Mouse (Mus musculus) ES-Bruce4 (cell line): ENCODE results near the gene Sgk1. TPM values are rescaled to one million over a fixed set of nuclear protein-coding genes. Genes with fewer than 3 reads are reported as not detected.
"Not testable (repeated sequence)": the region's sequence is repeated elsewhere in the genome, so short reads cannot be mapped to it uniquely, and the experiment has no call there.

Source experiments
- H3K27ac ChIP-seq: 2 replicates; pipeline ENCODE4 v1.5.1; 2012; ENCODE audit warnings: low read length, inconsistent platforms; ENCODE audit not compliant: insufficient read depth
- H3K27me3 ChIP-seq: 2 replicates; pipeline ENCODE4 v1.6.1; 2012; ENCODE audit warnings: mild to moderate bottlenecking, low read length, inconsistent platforms; ENCODE audit not compliant: control insufficient read depth, poor library complexity, insufficient read depth, severe bottlenecking
- H3K36me3 ChIP-seq: 2 replicates; pipeline ENCODE4 v1.6.1; 2012; ENCODE audit warnings: inconsistent platforms, mild to moderate bottlenecking, low read length, moderate library complexity; ENCODE audit not compliant: control insufficient read depth, poor library complexity, insufficient read depth, severe bottlenecking
- H3K4me1 ChIP-seq: one replicate; pipeline ENCODE4 v1.8.1; 2011; ENCODE audit warnings: low read length; ENCODE audit not compliant: control insufficient read depth, insufficient read depth
- H3K4me3 ChIP-seq: 2 replicates; pipeline ENCODE4 v1.5.1; 2011; ENCODE audit warnings: low read depth, mild to moderate bottlenecking, low read length
- H3K9ac ChIP-seq: 2 replicates; pipeline ENCODE4 v1.6.1; 2012; ENCODE audit warnings: low read depth, mild to moderate bottlenecking, inconsistent platforms; ENCODE audit not compliant: poor library complexity, severe bottlenecking
- H3K9me3 ChIP-seq: replicated peaks from 2 replicates; pipeline ENCODE4 v1.6.1; 2012; ENCODE audit warnings: mild to moderate bottlenecking, low read length, inconsistent platforms; ENCODE audit not compliant: control insufficient read depth, poor library complexity, insufficient read depth, severe bottlenecking
- CTCF ChIP-seq: IDR thresholded peaks from one replicate; pipeline ENCODE4 v1.8.1; 2011; ENCODE audit warnings: low read depth, low read length
- EP300 ChIP-seq: IDR thresholded peaks from 2 replicates; pipeline ENCODE4 v1.6.1; 2011; ENCODE audit warnings: low read depth, low read length; ENCODE audit not compliant: insufficient read depth
- POLR2A ChIP-seq: IDR thresholded peaks from one replicate; pipeline ENCODE4 v1.8.1; 2011; ENCODE audit warnings: low read length; ENCODE audit not compliant: insufficient read depth
- polyA plus RNA-seq: library from polyadenylated mRNA; stranded (reverse); fragments of >200 nt; gene quantifications from 2 replicates; pipeline ENCODE4 v1.2.4, GENCODE M21; 2011; ENCODE audit warnings: low read depth; ENCODE audit not compliant: missing spikeins, insufficient read depth, insufficient read length

Sgk1 gene
- polyA plus RNA-seq, 1 experiment = 386 TPM

DNA sequence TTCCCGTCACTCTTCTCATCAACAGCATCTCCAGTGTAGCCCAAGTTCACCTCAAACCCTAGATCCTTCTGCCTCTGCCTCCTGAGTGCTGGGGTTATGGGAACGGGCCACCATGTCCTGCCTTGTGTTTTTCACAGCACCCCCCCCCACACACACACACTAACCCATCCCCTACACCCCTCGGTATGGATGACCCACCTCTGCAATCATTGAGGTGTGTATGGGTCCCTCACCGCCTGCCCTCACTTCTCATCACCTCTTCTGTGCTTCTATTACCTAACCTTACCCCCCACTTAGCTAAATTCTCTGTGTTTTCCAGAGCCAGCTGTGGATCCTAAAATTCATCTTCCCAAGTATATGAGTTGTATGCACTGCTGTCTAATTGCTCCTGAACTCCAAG, 16.4 kb downstream of the Sgk1 start:
- no peak for TF ChIP-seq EP300
- no peak for TF ChIP-seq CTCF
- TF ChIP-seq POLR2A = no peak
- no peaks in the 10 kb centered on the region for H3K27me3 ChIP-seq
- no peak overlapping the region for H3K9ac ChIP-seq
- H3K4me3 ChIP-seq = no peak overlapping the region
- no peaks in the 10 kb centered on the region for H3K9me3 ChIP-seq
- H3K36me3 ChIP-seq = no peaks in the 10 kb centered on the region
- no peaks in the 10 kb centered on the region for H3K4me1 ChIP-seq
- H3K27ac ChIP-seq = no peak overlapping the region

- H3K4me1 ChIP-seq, H3K9ac ChIP-seq, H3K9me3 ChIP-seq, H3K36me3 ChIP-seq, H3K27ac ChIP-seq, H3K27me3 ChIP-seq: not testable (repeated sequence)
- H3K4me3 ChIP-seq = peak overlapping the region; percentile 2; the same call in 1 of the 2 replicates
These were observed 16.9 kb downstream of the Sgk1 start for GRCm38 (mm10) chr10:21898851-21899250.

DNA sequence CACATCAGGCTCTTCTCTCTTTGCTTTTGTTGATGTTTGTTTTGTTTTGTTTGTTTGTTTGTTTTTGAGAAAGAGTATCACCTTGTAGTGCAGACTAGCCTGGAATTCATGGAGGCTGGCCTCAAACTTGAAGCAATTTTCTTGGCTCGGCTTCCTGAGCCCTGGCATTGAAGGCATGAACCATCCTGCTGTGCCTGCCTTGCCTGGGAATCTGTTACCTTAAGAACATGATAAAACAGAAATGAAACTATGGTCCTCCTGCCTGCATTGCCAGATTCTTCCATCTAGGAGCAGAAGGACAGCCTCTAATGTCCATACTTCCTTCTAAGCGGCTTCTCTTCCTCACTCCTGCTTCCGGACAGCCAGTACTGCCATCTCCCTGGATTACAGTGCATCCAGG, 17.4 kb downstream of the Sgk1 start:
- H3K27ac ChIP-seq = no peak overlapping the region
- no peak for TF ChIP-seq POLR2A
- no peak for TF ChIP-seq EP300
- no peak for TF ChIP-seq CTCF
- no peaks in the 10 kb centered on the region for H3K36me3 ChIP-seq

DNA sequence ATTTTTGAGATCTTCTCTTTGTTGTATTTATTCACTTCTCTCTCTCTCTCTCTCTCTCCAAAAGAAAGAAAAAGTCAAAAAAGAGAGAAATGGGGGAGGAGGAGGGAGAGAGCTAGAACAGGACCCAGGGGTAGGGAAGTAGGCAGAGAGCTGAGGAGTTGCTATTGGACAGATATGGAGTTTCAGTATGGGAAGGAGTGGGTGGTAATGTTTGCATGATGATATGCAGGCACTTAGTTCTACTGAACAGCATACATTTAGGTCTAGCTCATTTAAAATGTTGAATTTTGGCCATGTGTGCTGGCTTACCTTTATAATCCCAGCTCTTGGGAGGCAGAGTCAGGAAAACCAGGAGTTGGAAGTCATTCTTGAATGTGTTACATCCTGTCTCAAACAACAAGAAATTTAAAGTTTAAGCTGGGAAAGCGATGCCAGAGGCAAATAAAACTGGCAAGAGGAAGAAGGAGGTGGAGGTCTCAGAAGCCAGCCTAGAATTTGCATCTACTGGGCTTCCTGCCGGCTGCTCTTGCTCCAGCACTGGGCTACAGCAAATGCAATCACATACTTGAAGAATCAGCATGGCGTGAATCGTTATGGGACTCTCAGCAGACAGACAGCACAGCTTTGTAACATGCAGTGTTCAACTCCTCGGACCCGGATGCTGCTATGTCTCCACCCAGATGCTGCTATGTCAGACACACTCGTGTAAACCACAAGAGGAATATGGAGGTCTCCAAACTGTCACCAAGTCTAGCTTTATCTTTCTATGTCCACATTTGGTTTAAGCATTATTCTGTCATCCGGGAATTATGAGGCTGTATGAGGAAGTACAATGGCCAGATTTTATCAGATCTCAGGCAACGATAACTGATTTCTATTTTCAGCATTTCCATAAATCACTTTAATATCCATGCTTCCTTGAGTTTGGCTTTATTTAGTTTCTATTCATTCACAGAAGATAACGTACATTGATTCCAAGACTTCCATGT, 20.5 kb downstream of the Sgk1 start:
- H3K4me3 ChIP-seq = no peak overlapping the region
- H3K4me1 ChIP-seq = no peaks in the 10 kb centered on the region
- no peaks in the 10 kb centered on the region for H3K36me3 ChIP-seq
- no peak overlapping the region for H3K27ac ChIP-seq
- no peak overlapping the region for H3K9ac ChIP-seq
- no peaks in the 10 kb centered on the region for H3K9me3 ChIP-seq
- TF ChIP-seq CTCF = no peak
- TF ChIP-seq EP300 = no peak
- no peak for TF ChIP-seq POLR2A
- H3K27me3 ChIP-seq = no peaks in the 10 kb centered on the region

More for the DNA sequence above, 17.4 kb downstream of the Sgk1 start:
- Histone ChIP-seq H3K4me1 (no peaks in the 10 kb centered on the region), H3K9me3 (no peaks in the 10 kb centered on the region), H3K27me3 (no peaks in the 10 kb centered on the region), H3K9ac (no peak overlapping the region), H3K4me3 (no peak overlapping the region)

DNA sequence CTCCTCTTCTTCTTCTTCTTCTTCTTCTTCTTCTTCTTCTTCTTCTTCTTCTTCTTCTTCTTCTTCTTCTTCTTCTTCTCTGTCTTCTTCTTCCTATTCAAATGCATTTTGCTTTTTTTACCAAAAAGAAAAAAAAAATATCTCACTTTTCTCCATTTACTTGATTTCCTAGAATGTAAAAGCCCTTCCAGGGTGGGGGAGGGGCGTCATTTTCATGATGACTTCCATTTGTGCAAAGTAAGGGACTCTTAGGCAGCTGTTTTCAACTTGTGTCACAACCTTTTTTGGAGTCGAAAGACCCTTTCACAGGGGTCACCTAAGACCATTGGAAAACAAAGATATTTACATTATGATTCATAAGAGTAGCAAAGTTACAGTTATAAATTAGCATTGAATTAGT, 22.2 kb downstream of the Sgk1 start:
- Histone ChIP-seq H3K27ac (no peak overlapping the region), H3K4me3 (no peak overlapping the region), H3K9ac (no peak overlapping the region), H3K4me1 (peaks cover 4% of the 10 kb centered on the region), H3K9me3 (no peaks in the 10 kb centered on the region), H3K27me3 (no peaks in the 10 kb centered on the region), H3K36me3 (no peaks in the 10 kb centered on the region)
- TF ChIP-seq CTCF (no peak), EP300 (no peak), POLR2A (no peak)

- Histone ChIP-seq H3K4me1 (peaks cover 4% of the 10 kb centered on the region), H3K27ac (no peak overlapping the region), H3K36me3 (no peaks in the 10 kb centered on the region), H3K9me3 (no peaks in the 10 kb centered on the region), H3K27me3 (no peaks in the 10 kb centered on the region), H3K9ac (no peak overlapping the region), H3K4me3 (no peak overlapping the region)
- TF ChIP-seq POLR2A = no peak
- TF ChIP-seq CTCF = no peak
These were observed 23.6 kb downstream of the Sgk1 start for GRCm38 (mm10) chr10:21905616-21906015.
